In the genomic region with DNA sequence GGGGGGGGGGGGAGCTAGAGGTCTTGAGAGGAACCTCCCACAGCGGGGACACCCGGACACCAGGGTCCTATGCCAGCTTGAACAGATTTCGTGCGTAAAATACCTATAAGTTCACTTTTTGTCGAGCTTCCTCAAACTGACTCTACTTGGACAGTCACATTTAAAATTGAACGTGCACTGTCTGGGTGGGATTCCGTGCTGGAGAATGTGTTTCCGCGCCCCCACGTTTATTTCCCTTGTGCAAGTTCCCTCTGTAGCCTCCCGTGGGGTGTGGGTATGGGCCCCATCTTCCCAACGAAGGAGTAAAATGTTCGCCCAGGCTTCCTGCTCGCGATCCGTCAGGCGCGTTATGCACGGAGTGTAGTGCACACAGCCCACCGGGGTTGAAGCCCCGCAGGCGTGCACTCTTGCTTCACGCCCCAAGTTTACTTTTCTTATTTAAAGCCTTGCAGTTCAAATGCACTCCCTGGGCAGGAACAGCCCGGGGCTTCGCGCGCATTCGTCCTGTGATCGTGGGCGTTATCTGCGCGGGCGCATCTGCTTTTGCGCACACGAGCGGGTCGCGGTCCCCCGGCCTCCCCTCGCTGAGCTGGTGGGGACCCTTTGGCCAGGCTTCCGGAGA, we compare ENCODE assay signal across 8 mouse cellular contexts.
DNase-seq lines count a peak whose midpoint lies in the region; ATAC-seq and TF ChIP-seq lines count a peak whose summit lies in the region.

No protein-coding gene starts in this region.

- H3K36me3 ChIP-seq in lung, postnatal 0 days (ENCODE audit: insufficient read depth, low read length) = no peaks in the 10 kb centered on the region
- H3K36me3 ChIP-seq in forebrain, embryonic 13.5 days (ENCODE audit: poor library complexity, severe bottlenecking) = no peaks in the 10 kb centered on the region
- H3K36me3 ChIP-seq in liver, embryonic 14.5 days (replicated peaks; ENCODE audit: control insufficient read depth, insufficient read depth, low read depth) = no peaks in the 10 kb centered on the region
- H3K36me3 ChIP-seq in stomach, embryonic 16.5 days (ENCODE audit: control insufficient read depth, insufficient read depth, low read length) = no peaks in the 10 kb centered on the region

- no peak for TF ChIP-seq CTCF in lung, postnatal 0 days (IDR thresholded peaks at IDR 0.05)
- no peak for TF ChIP-seq CTCF in liver, embryonic 14.5 days (IDR thresholded peaks at IDR 0.05; ENCODE audit: low read depth)

- H3K9me3 ChIP-seq in lung, postnatal 0 days (ENCODE audit: low read length) = no peaks in the 10 kb centered on the region
- no peaks in the 10 kb centered on the region for H3K9me3 ChIP-seq in forebrain, embryonic 13.5 days (replicated peaks)
- H3K9me3 ChIP-seq in liver, embryonic 14.5 days (ENCODE audit: control insufficient read depth, low read length) = no peaks in the 10 kb centered on the region
- H3K9me3 ChIP-seq in stomach, embryonic 16.5 days (replicated peaks; ENCODE audit: control insufficient read depth, low read length) = no peaks in the 10 kb centered on the region

- no peak for DNase-seq in lung, postnatal 0 days (ENCODE audit: low spot score)
- DNase-seq in lung, postnatal 36 days = no peak
- DNase-seq in liver, embryonic 14.5 days (ENCODE audit: low read depth in 3 of 3, low spot score in 3 of 3) = no peak
- no peak for DNase-seq in adrenal gland, postnatal 14 days
- DNase-seq in lung, postnatal 4 days = no peak

- TF ChIP-seq EP300 in lung, postnatal 0 days (IDR thresholded peaks at IDR 0.05) = no peak
- TF ChIP-seq EP300 in liver, embryonic 14.5 days (IDR thresholded peaks at IDR 0.05; ENCODE audit: low read depth) = no peak

- ATAC-seq in lung, postnatal 0 days = no peak
- ATAC-seq in forebrain, embryonic 13.5 days = peak; percentile 52
- ATAC-seq in liver, embryonic 14.5 days (ENCODE audit: insufficient read depth) = no peak
- ATAC-seq in stomach, embryonic 16.5 days (ENCODE audit: insufficient read depth, low FRiP score) = no peak
- no peak for ATAC-seq in frontal cortex, adult (ENCODE audit: low TSS enrichment)

- 1% methylated on average over 41 of the region's 41 CpGs for WGBS in lung, postnatal 0 days
- WGBS in forebrain, embryonic 13.5 days = under 1% methylated on average over 41 of the region's 41 CpGs
- 1% methylated on average over 41 of the region's 41 CpGs for WGBS in liver, embryonic 14.5 days (ENCODE audit: insufficient replicate concordance)
- under 1% methylated on average over 41 of the region's 41 CpGs for WGBS in stomach, embryonic 16.5 days

- H3K27me3 ChIP-seq in lung, postnatal 0 days (replicated peaks; ENCODE audit: insufficient read depth, low read length) = no peaks in the 10 kb centered on the region
- peaks cover 17% of the 10 kb centered on the region for H3K27me3 ChIP-seq in forebrain, embryonic 13.5 days
- peaks cover 4% of the 10 kb centered on the region; the same call in 1 of the 2 replicates for H3K27me3 ChIP-seq in liver, embryonic 14.5 days (ENCODE audit: control insufficient read depth, insufficient read depth, low read length)
- H3K27me3 ChIP-seq in stomach, embryonic 16.5 days (ENCODE audit: control insufficient read depth, insufficient read depth, low read length) = no peaks in the 10 kb centered on the region

- H3K9ac ChIP-seq in lung, postnatal 0 days (replicated peaks; ENCODE audit: low read depth) = no peak overlapping the region
- H3K9ac ChIP-seq in forebrain, embryonic 13.5 days = no peak overlapping the region
- no peak overlapping the region for H3K9ac ChIP-seq in liver, embryonic 14.5 days (replicated peaks)
- H3K9ac ChIP-seq in stomach, embryonic 16.5 days (ENCODE audit: low read length) = peak overlapping the region; percentile 58

- H3K4me1 ChIP-seq in lung, postnatal 0 days (ENCODE audit: insufficient read depth, low read depth, low read length) = no peaks in the 10 kb centered on the region
- H3K4me1 ChIP-seq in forebrain, embryonic 13.5 days = peaks cover 15% of the 10 kb centered on the region
- no peaks in the 10 kb centered on the region for H3K4me1 ChIP-seq in liver, embryonic 14.5 days (replicated peaks; ENCODE audit: control insufficient read depth in 2 of 2, insufficient read depth in 2 of 2, low read length in 1 of 2)
- H3K4me1 ChIP-seq in stomach, embryonic 16.5 days (ENCODE audit: control insufficient read depth, insufficient read depth, low read length) = no peaks in the 10 kb centered on the region

- H3K4me2 ChIP-seq in lung, postnatal 0 days (replicated peaks; ENCODE audit: low read depth, low read length) = peak overlapping the region; percentile 75
- H3K4me2 ChIP-seq in forebrain, embryonic 13.5 days = peak overlapping the region; percentile 83
- H3K4me2 ChIP-seq in liver, embryonic 14.5 days (ENCODE audit: low read depth) = peak overlapping the region; percentile 45
- H3K4me2 ChIP-seq in stomach, embryonic 16.5 days (ENCODE audit: low read depth, low read length) = peak overlapping the region; percentile 91

- H3K27ac ChIP-seq in lung, postnatal 0 days (ENCODE audit: low read length) = no peak overlapping the region
- no peak overlapping the region for H3K27ac ChIP-seq in forebrain, embryonic 13.5 days
- no peak overlapping the region for H3K27ac ChIP-seq in liver, embryonic 14.5 days
- H3K27ac ChIP-seq in stomach, embryonic 16.5 days (ENCODE audit: low read length) = no peak overlapping the region

- peak overlapping the region; percentile 40 for H3K4me3 ChIP-seq in lung, postnatal 0 days (ENCODE audit: low read depth, low read length)
- peak overlapping the region; percentile 49 for H3K4me3 ChIP-seq in forebrain, embryonic 13.5 days
- peak overlapping the region in 1 of 2 experiments; percentile 10; a peak in 1 of 4 replicates for H3K4me3 ChIP-seq in liver, embryonic 14.5 days (ENCODE audit: insufficient read depth in 1 of 2, low read depth in 2 of 2, low read length in 2 of 2)
- peak overlapping the region; percentile 53 for H3K4me3 ChIP-seq in stomach, embryonic 16.5 days (replicated peaks; ENCODE audit: low read length)
